Mouse (Mus musculus) embryonic fibroblast, embryonic 13.5 days (primary cell): ENCODE data around the gene Pak1ip1. TPM values are rescaled to one million over a fixed set of nuclear protein-coding genes. Genes with fewer than 3 reads are reported as not detected.

Experiments used
- H3K27ac ChIP-seq: 2 replicates; pipeline ENCODE4 v1.5.1; 2012; ENCODE audit warnings: low read length, control low read depth, inconsistent platforms; ENCODE audit not compliant: insufficient read depth
- H3K4me1 ChIP-seq: 2 replicates; pipeline ENCODE4 v1.6.1; 2011; ENCODE audit warnings: low read length; ENCODE audit not compliant: control insufficient read depth, insufficient read depth
- H3K4me3 ChIP-seq: 2 replicates; pipeline ENCODE4 v1.5.1; 2011; ENCODE audit warnings: mild to moderate bottlenecking, control low read depth, low read length; ENCODE audit not compliant: insufficient read depth
- CTCF ChIP-seq: IDR thresholded peaks from 2 replicates; pipeline ENCODE4 v1.5.1; 2011; ENCODE audit warnings: mild to moderate bottlenecking, control low read depth, low read length, moderate library complexity, borderline replicate concordance; ENCODE audit not compliant: insufficient read depth
- POLR2A ChIP-seq: IDR thresholded peaks from 2 replicates; pipeline ENCODE4 v1.6.1; 2011; ENCODE audit warnings: low read depth, mild to moderate bottlenecking, control low read depth, low read length, moderate library complexity
- polyA plus RNA-seq: library from polyadenylated mRNA; stranded (reverse); fragments of >200 nt; gene quantifications from 2 replicates; pipeline ENCODE4 v1.2.4, GENCODE M21; 2011; ENCODE audit warnings: low read depth; ENCODE audit not compliant: missing spikeins, insufficient read length

Gene Pak1ip1
- 54.7 and 60.7 TPM in 2 replicates for polyA plus RNA-seq

GRCm38 (mm10) chr13:41000926-41001639, at the start of gene Pak1ip1:
Pak1ip1 (plus strand) TSS chr13:41001023.
- TF ChIP-seq POLR2A (peak; percentile 54; the same call in 1 of the 2 replicates), CTCF (no peak)
- peak within 1 kb of the TSS; percentile 99 for H3K4me3 ChIP-seq

GRCm38 (mm10) chr13:40951386-40951976, 49.3 kb upstream of the Pak1ip1 start:
- no peak overlapping the region for H3K4me3 ChIP-seq
- H3K27ac ChIP-seq, result no peak overlapping the region
- TF ChIP-seq CTCF (no peak), POLR2A (no peak)
- peaks cover 3% of the 10 kb centered on the region; the same call in 1 of the 2 replicates for H3K4me1 ChIP-seq

More at GRCm38 (mm10) chr13:41000926-41001639, at the start of gene Pak1ip1:
- peak within 1 kb of the TSS; percentile 99 for H3K27ac ChIP-seq
- H3K4me1 ChIP-seq, result peaks cover 3% of the 10 kb centered on the region

- Histone ChIP-seq H3K4me3 (no peak overlapping the region), H3K27ac (no peak overlapping the region), H3K4me1 (peaks cover 3% of the 10 kb centered on the region; the same call in 1 of the 2 replicates)
- no peak for TF ChIP-seq CTCF
- no peak for TF ChIP-seq POLR2A
Measured at GRCm38 (mm10) chr13:40953231-40953630, 47.6 kb upstream of the Pak1ip1 start.

GRCm38 (mm10) chr13:40955773-40956172, 45.0 kb upstream of the Pak1ip1 start:
- TF ChIP-seq POLR2A, result no peak
- TF ChIP-seq CTCF, result no peak
- H3K27ac ChIP-seq, result no peak overlapping the region
- H3K4me3 ChIP-seq, result no peak overlapping the region

GRCm38 (mm10) chr13:40967609-40968008, 33.2 kb upstream of the Pak1ip1 start:
- TF ChIP-seq POLR2A, result no peak
- no peak for TF ChIP-seq CTCF
- H3K4me3 ChIP-seq, result no peak overlapping the region
- no peak overlapping the region for H3K27ac ChIP-seq
- H3K4me1 ChIP-seq, result no peaks in the 10 kb centered on the region

More at GRCm38 (mm10) chr13:40955773-40956172, 45.0 kb upstream of the Pak1ip1 start:
- H3K4me1 ChIP-seq, result no peaks in the 10 kb centered on the region

GRCm38 (mm10) chr13:40968564-40968963, 32.3 kb upstream of the Pak1ip1 start:
- TF ChIP-seq POLR2A (no peak), CTCF (no peak)
- H3K27ac ChIP-seq, result no peak overlapping the region
- H3K4me1 ChIP-seq, result no peaks in the 10 kb centered on the region

GRCm38 (mm10) chr13:40969761-40970390, 30.9 kb upstream of the Pak1ip1 start:
- H3K27ac ChIP-seq, result no peak overlapping the region
- H3K4me1 ChIP-seq, result no peaks in the 10 kb centered on the region
- TF ChIP-seq POLR2A (no peak), CTCF (no peak)
- no peak overlapping the region for H3K4me3 ChIP-seq

More at GRCm38 (mm10) chr13:40968564-40968963, 32.3 kb upstream of the Pak1ip1 start:
- no peak overlapping the region for H3K4me3 ChIP-seq

- Histone ChIP-seq H3K4me1 (no peaks in the 10 kb centered on the region), H3K4me3 (no peak overlapping the region), H3K27ac (no peak overlapping the region)
- no peak for TF ChIP-seq CTCF
- TF ChIP-seq POLR2A, result no peak
Measured at GRCm38 (mm10) chr13:40971261-40971660, 29.6 kb upstream of the Pak1ip1 start.

- Histone ChIP-seq H3K27ac (no peak overlapping the region), H3K4me3 (no peak overlapping the region), H3K4me1 (no peaks in the 10 kb centered on the region)
- TF ChIP-seq POLR2A (no peak), CTCF (no peak)
Measured at GRCm38 (mm10) chr13:40971831-40972230, 29.0 kb upstream of the Pak1ip1 start.
